Mouse (Mus musculus) heart, postnatal 25 days (tissue): Measurements from ENCODE around the gene Hist1h4f. TPM values are rescaled to one million over a fixed set of nuclear protein-coding genes. Genes with fewer than 3 reads are reported as not detected.
"Not testable (repeated sequence)": the region's sequence is repeated elsewhere in the genome, so short reads cannot be mapped to it uniquely, and the experiment has no call there.

Experiments used
- DNase-seq: peaks from one replicate; pipeline ENCODE4 v3.0.0; 2022; ENCODE audit warnings: low spot score
- intact Hi-C: fragments of 180-260 bp; cut with DNase I; formaldehyde crosslinking; loops from one replicate; pipeline ENCODE4 v1.15.1; 2025
- total RNA-seq, 2 experiments: library from RNA; stranded (reverse); gene quantifications; 2 replicates each; pipeline ENCODE4 v1.2.3; 2021

Gene Hist1h4f
- total RNA-seq, 2 experiments from 2014 or later, result 33.0 to 46.9 TPM

- intact Hi-C loops, result no loop called here
- DNase-seq, result no peak
Measured at GRCm38 (mm10) chr13:23577835-23578234, 26.4 kb upstream of the Hist1h4f start.

- no peak for DNase-seq
- intact Hi-C loops, result no loop called here
Measured at GRCm38 (mm10) chr13:23576906-23577639, 25.6 kb upstream of the Hist1h4f start.

GRCm38 (mm10) chr13:23576351-23576881, 25.0 kb upstream of the Hist1h4f start:
- intact Hi-C loops, result no loop called here
- DNase-seq, result no peak

GRCm38 (mm10) chr13:23575864-23576313, 24.4 kb upstream of the Hist1h4f start:
- intact Hi-C loops, DNase-seq: not testable (repeated sequence)

GRCm38 (mm10) chr13:23575271-23575851, 23.9 kb upstream of the Hist1h4f start, which contains the start of gene Hist1h3d:
Hist1h3d (plus strand) TSS chr13:23575763.
- DNase-seq, result no peak
- intact Hi-C loops, result no loop called here

GRCm38 (mm10) chr13:23574546-23575170, 23.2 kb upstream of the Hist1h4f start:
- DNase-seq, intact Hi-C loops: not testable (repeated sequence)

- intact Hi-C loops, result not testable (repeated sequence)
- DNase-seq, result peak; percentile 86
Measured at GRCm38 (mm10) chr13:23573898-23574524, 22.6 kb upstream of the Hist1h4f start, which contains the start of the genes Hist1h2bf and Hist1h2ad. Hist1h2bf (minus strand) TSS chr13:23574196. Hist1h2ad (plus strand) TSS chr13:23574381.

- DNase-seq, intact Hi-C loops: not testable (repeated sequence)
Measured at GRCm38 (mm10) chr13:23573034-23573897, 21.8 kb upstream of the Hist1h4f start.

GRCm38 (mm10) chr13:23572218-23573033, 21.0 kb upstream of the Hist1h4f start:
- no peak for DNase-seq
- intact Hi-C loops, result no loop called here

- DNase-seq, intact Hi-C loops: not testable (repeated sequence)
Measured at GRCm38 (mm10) chr13:23571504-23572217, 20.2 kb upstream of the Hist1h4f start.

GRCm38 (mm10) chr13:23571022-23571503, 19.6 kb upstream of the Hist1h4f start, which contains the start of the genes Hist1h2ae and Hist1h2bg:
Hist1h2ae (minus strand) TSS chr13:23571220.
Hist1h2bg (plus strand) TSS chr13:23571396.
- intact Hi-C loops, result no loop called here

GRCm38 (mm10) chr13:23570261-23571021, 19.0 kb upstream of the Hist1h4f start:
- DNase-seq, intact Hi-C loops: not testable (repeated sequence)

More at GRCm38 (mm10) chr13:23571022-23571503, 19.6 kb upstream of the Hist1h4f start, which contains the start of the genes Hist1h2ae and Hist1h2bg:
- DNase-seq, result peak; percentile 51

- intact Hi-C loops, result no loop called here
- DNase-seq, result no peak
Measured at GRCm38 (mm10) chr13:23564482-23564881, 13.0 kb upstream of the Hist1h4f start.

GRCm38 (mm10) chr13:23562699-23563462, 11.4 kb upstream of the Hist1h4f start:
- intact Hi-C loops, result no loop called here

GRCm38 (mm10) chr13:23561883-23562659, 10.6 kb upstream of the Hist1h4f start, which contains the start of gene Hist1h3e:
Hist1h3e (minus strand) TSS chr13:23562369.
- peak; percentile 86 for DNase-seq
- intact Hi-C loops, result not testable (repeated sequence)

More at GRCm38 (mm10) chr13:23562699-23563462, 11.4 kb upstream of the Hist1h4f start:
- no peak for DNase-seq
